Mouse (Mus musculus) gastrocnemius, postnatal 4 days (tissue): ENCODE data around the gene 4921536K21Rik. TPM values are rescaled to one million over a fixed set of nuclear protein-coding genes. Genes with fewer than 3 reads are reported as not detected.

Experiments
- DNase-seq, 2 experiments: peaks; one replicate each; pipeline ENCODE4 v3.0.0; 2021 to 2022; ENCODE audit warnings: low spot score in 2 of 2, mixed read lengths in 2 of 2
- total RNA-seq, 2 experiments: library from RNA; stranded (reverse); gene quantifications; 2 replicates each; pipeline ENCODE4 v1.2.3; 2021

The 4921536K21Rik gene
- total RNA-seq, 2 experiments from 2014 or later = 0.17 to 0.21 TPM

DNA sequence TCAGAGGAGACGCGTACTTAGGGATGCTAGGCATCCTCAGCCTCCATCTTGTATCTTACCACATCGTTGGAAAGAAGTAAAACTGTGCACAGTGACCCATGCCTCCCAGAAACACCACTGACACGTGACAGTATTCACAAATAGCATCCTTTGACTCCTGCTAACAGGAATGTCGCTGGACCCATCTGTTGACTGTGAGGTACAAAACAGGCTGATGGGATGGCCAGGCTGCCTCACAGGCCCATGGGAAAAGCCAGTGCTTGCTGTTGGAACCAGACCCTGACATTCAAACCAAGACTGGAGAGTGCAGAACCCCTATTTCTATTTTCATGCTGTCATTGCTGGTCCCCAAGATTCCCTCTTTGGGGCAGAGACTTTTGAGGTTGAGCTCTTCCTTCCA lies 37.0 kb downstream of the 4921536K21Rik start:
- DNase-seq = no peak

DNA sequence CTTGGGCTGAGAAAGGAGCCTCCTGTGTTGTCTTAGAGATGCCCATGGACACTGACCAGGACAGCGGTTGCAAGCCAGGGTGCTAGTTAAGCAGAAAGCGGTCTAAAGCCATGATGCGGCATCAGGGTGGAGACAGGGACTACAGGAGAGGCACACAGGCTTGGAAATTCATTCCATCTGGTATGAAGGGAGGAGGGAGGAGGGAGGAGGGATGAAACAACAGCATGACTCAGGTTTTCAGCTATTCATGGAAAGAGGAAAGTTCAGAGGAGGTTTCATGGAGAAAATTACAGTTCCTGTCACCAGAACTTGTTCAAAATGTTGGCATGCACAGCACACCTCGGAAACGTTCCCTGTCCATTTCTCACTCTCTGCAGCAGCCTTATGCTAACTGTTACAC lies 39.1 kb downstream of the 4921536K21Rik start:
- DNase-seq = no peak

DNA sequence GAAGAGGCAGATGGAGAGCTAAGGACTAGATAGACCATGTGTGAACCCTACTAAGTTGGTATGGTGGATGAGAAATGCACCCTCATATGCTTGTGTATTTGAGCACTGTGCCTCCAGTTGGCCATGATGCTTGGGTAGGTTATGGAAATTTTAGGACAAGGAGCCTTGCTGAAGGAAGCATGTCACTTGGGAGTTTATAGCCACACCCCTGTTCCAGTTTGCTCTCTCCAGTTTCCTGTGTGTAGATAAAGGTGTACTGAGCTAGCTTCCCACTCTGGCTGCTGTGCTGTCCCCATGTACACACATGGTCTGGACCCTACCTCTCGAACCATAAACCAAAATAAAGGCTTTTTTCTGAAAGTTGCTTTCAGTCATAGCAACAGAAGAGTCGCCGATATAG lies 40.7 kb downstream of the 4921536K21Rik start:
- DNase-seq = no peak

DNA sequence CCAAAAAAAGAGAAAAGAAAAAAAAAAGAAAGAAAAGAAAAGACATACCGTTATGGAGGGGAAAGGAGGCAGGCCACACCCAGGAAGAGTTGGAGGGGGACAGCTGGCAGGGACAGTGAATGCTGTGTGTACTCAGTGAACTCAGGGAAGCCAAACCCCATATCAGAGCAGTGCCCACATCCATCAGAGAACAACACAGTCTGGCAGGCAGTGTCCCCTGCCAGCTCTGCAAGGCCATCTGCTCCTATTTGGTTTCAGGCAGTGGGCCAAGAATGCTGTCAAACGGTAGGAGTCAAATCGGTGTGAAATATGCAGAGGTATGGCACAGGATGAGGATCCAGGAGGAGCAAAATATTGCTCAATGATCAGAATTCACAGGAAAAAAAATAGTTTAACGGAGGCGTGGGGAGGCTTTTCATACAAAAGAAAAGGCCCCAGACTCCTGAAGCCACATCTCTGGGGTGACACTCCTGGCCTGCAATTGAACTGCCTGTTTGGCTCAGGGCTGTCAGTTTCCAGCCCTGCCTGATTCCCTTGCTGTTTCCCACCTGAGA lies 41.3 kb downstream of the 4921536K21Rik start:
- DNase-seq = peak in 1 of 2 experiments; percentile 32

DNA sequence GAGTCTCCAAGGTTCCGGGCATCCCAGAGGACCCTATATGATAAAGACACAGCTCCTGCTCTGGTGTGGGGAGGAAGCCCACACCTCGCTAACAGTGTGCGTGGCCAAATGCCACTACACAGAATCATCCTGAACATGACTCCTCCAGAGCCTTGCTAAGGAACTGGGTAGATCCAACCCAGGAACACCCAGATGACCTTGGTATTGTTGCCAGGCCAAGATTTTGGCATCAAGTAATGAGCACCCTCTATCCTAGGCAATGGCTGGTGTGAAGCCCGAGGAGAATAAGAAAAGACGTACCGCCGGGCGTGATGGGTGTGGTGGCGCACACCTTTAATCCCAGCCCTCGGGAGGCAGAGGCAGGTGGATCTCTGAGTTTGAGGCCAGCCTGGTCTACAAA lies 41.9 kb downstream of the 4921536K21Rik start:
- DNase-seq = no peak

DNA sequence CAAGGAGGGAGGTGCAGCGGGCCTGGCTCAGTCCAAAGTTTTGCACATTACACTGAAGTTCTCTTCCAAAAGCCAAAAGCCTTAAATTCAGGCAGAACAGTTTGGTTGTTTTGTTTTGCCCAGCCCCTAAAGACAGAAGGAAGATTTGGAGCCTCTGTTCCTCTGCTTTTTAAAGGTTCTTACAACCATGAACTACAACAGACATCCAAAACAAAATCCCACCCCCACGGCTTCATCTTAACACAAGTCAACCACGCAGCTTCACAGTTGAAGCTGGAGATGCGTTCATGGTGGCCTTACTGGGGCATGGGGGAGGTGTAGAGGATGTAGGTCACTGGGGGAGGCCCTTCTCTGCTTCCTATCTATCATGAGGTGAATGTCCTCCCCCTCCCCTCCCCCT lies 43.0 kb downstream of the 4921536K21Rik start:
- no peak for DNase-seq

DNA sequence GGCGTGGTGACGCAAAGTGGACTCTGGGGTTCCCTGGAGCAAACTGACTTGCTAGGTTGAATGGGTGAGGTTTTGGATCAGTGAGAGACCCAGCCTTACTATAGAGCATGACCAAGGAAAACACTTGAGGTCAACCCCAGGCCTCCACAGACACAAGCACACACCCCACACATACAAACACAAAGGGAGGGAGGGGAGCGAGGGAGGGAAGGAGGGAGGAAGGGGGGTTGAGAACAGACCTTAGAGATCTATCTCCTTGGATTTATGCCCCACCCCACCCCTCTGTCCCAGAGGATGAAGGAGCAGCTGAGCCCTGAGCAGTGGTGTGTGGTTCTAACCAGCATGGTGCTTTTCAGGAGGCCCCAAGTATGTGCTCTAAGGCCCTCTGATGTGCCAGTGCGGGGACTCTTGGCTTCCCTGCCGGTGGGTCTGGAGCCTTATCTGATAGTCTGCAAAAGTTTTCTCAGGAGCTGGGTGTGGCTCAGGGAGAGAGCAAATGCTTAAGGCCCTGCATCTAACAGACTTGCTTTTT lies 44.1 kb downstream of the 4921536K21Rik start:
- no peak for DNase-seq

DNA sequence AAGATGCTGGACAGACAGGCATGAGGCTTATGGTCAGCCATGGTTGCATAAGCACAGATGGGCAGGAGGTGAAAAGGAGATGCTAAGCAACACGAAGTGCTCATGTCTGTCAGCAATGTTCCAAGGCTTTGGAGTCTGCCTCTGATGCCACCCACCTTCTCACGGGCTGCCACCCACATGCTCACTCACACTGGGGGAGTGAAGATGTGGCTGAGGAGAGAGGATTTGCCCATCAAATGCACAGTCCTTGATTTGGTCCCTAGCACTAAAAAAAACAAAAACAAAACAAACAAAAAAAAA lies 44.6 kb downstream of the 4921536K21Rik start:
- DNase-seq = no peak

DNA sequence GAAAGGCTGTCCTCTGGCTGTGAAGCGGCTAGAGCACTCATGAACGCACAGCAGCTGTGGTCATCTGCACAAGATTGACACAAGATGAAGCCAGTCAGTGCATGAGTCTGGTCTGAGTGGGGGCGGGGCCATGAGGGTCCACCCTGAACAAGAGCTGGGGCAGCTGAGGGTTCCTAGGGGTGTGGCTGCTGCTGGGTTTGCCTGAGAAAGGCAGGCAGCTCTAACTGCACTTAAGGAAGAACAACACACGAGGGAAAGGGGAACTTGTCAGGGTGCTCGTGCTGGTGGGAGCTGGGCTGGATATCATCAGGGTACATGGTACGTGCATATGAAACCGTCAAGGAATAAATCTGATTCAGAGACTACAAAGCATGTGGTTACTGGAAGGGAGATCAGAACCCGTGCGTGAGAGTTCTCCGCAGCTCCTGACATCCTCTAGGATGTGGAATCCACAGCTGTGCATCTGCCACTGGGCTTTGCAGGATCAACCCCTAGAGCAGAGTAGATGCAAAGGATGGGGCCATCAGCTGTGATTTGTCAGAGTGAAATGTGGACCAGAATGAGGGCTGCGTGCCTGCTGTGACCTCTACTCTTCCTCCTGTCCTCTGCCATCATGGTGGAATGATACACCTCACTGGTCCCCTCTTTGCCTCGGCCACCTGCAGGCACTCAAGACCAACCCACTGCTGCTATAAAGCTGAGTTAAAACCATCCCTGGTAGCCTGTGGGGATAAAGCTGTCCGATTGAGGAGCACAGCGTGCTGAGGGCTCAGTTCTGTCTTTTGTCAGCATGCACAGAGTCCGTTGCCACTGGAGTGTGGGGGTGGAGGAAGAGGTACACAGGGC lies 45.2 kb downstream of the 4921536K21Rik start:
- DNase-seq = no peak

DNA sequence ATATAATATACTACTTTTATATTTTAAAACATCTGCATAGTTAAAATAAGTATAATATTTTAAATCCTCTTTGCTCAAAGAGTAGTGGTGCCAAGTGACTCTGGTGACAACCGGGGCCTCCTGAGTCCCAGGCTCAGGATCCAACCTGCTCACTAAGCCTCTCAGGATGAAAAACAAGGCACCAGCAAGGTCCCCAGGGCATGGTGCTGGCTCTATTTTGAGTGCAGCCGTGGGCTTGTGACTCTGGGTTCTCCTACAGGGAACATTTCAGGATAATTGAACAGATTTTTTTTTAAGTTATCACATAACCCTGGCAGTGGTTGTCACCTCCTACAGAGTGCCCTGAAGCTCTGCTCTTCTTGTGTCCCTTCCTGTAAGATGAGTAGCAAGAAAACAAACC lies 48.5 kb downstream of the 4921536K21Rik start:
- no peak for DNase-seq

DNA sequence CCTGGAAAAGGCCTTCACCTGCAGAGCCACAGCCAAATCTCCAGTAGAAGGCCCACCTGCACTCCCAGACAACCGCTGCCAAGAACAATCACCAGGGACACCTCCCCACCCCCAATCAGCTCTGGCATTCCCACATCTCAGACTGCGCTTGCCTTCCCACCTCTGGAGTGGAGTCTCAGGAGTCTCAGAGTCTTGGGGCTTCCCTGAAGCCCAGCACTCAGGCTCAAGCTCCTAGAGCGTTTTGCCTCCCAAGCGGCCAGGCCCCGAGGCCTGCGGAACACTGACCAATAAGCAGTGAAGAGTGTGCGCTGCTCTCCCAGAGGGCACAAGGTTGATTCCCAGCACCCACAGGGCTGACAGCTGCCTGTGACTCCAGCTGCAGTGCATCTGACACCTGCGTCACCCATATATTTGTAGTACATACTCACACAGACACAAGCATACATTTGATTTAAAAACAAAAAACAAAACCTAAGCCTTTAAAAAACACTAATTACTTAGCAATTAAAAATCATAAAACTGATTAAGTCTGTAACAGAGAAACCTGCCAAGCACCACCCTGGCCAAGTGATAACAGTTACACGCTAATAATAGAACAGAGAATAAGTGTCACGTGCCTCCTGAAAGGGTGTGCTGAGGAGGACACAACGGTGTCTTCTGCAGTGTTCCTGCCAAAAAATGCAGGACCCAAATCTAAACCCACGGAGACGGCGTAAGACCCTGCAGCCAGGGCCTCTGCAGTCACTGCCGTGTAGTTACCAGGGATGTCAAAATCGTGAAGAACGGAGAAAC lies 50.8 kb downstream of the 4921536K21Rik start:
- DNase-seq = no peak

Other genes starting within 250 kb of the 4921536K21Rik start
- 10 to 100 TPM; 31.3 to 32.1 TPM for gene Morc2a, start 245.9 kb downstream of the 4921536K21Rik start, total RNA-seq
- 1 to 10 TPM; 1.1 to 1.7 TPM for gene Osbp2, start 31.2 kb downstream of the 4921536K21Rik start, total RNA-seq
- gene Dusp18, start 142 bp upstream of the 4921536K21Rik start, total RNA-seq = 1 to 10 TPM; 4.3 to 4.7 TPM
- 10 to 100 TPM; 11.1 to 11.5 TPM for gene Slc35e4, start 19.6 kb upstream of the 4921536K21Rik start, total RNA-seq
- gene Tcn2, start 37.1 kb upstream of the 4921536K21Rik start, total RNA-seq = 10 to 100 TPM; 25.2 to 32.3 TPM
- gene Pes1, start 68.9 kb upstream of the 4921536K21Rik start, total RNA-seq = 10 to 100 TPM; 47.7 to 53.1 TPM
- gene 4930556J24Rik, start 81.7 kb upstream of the 4921536K21Rik start, total RNA-seq = not detected
- gene Gal3st1, start 88.5 kb upstream of the 4921536K21Rik start, total RNA-seq = 1 to 10 TPM; 4.9 to 5.0 TPM
- under 1 TPM in 1 of 2 experiments, not detected in 1; 0.18 TPM for gene Sec14l4, start 136.4 kb upstream of the 4921536K21Rik start, total RNA-seq
- gene Sec14l3, start 169.7 kb upstream of the 4921536K21Rik start, total RNA-seq = not detected
- 10 to 100 TPM in 1 of 2 experiments, 1 to 10 TPM in 1; 10.0 to 12.5 TPM for gene Mtfp1, start 200.3 kb upstream of the 4921536K21Rik start, total RNA-seq
- gene Sec14l2, start 228.3 kb upstream of the 4921536K21Rik start, total RNA-seq = 1 to 10 TPM; 2.3 to 2.6 TPM
- gene Rnf215, start 240.1 kb upstream of the 4921536K21Rik start, total RNA-seq = 10 to 100 TPM; 12.8 to 18.1 TPM